8 mouse cellular contexts compared by ENCODE assay signal in the genomic region with DNA sequence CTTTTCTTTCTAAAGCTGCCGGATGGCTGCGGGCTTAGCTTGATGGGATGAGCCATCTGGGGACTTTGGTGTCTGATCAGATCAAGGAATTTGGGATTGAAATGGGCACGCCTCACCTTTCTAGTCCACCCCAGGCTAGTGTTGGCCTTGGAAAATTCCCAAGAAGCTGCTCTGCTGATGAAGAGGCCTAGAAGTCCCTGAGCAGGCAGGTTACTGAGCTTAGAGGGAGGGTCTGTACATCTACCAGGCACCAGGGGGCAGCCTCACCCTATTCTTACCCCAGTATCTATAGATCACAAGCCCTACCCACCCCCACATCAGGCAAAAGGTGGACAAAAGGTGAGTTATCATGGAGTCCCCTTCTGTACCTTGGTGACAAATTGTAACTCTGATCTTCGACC. TPM values are rescaled to one million over a fixed set of nuclear protein-coding genes. Genes with fewer than 3 reads are reported as not detected.
A peak's percentile ranks its signal among the peaks of the same experiment; 100 is the strongest.
DNase-seq lines count a peak whose midpoint lies in the region; ATAC-seq and TF ChIP-seq lines count a peak whose summit lies in the region.

No protein-coding gene starts in this region.

- H3K4me2 ChIP-seq in neural tube, embryonic 13.5 days: no peak overlapping the region; the same call in 1 of the 2 replicates

- H3K9me3 ChIP-seq in ES-E14 (ENCODE audit: control insufficient read depth, insufficient read depth, low read depth, low read length): no peaks in the 10 kb centered on the region
- no peaks in the 10 kb centered on the region for H3K9me3 ChIP-seq in neural tube, embryonic 13.5 days

- H3K4me3 ChIP-seq in ES-E14 (ENCODE audit: insufficient read depth in 1 of 2, low read depth in 1 of 2, low read length in 2 of 2, poor library complexity in 1 of 2, severe bottlenecking in 1 of 2): peak overlapping the region in 1 of 2 experiments; percentile 67; a peak in 3 of 4 replicates
- no peak overlapping the region for H3K4me3 ChIP-seq in neural tube, embryonic 13.5 days

- peaks cover 0 to 8% of the 10 kb centered on the region in 2 experiments; a peak in 1 of 4 replicates for H3K4me1 ChIP-seq in ES-E14 (ENCODE audit: control insufficient read depth in 2 of 2, insufficient read depth in 2 of 2, low read length in 2 of 2, poor library complexity in 1 of 2)
- H3K4me1 ChIP-seq in neural tube, embryonic 13.5 days (replicated peaks): peaks cover 25% of the 10 kb centered on the region

- no peaks in the 10 kb centered on the region for H3K27me3 ChIP-seq in neural tube, embryonic 13.5 days

- in situ Hi-C loops in ES-E14 (cut with MboI; ENCODE audit: low sequenced_read_pairs in 2 of 2, unreplicated experiment in 2 of 2): loop anchor here in 1 of 2 experiments (25.0 kb wide), 1 partner anchor 635 kb away; a partner anchor contains a TSS

- DNase-seq in A20 (ENCODE audit: low read depth, low spot score) (peak; percentile 47), ES-E14 (ENCODE audit: low read depth, low spot score) (peak; percentile 68)
- peak; percentile 80 for DNase-seq in cerebellum, adult 9-11 months
- DNase-seq in heart, adult 8-10 months (ENCODE audit: low spot score): peak; percentile 41
- DNase-seq in kidney, adult 9 months: peak; percentile 63
- peak; percentile 36 to 53 for DNase-seq in lung, adult 18-20 months
- DNase-seq in ovary, postnatal 10 days (ENCODE audit: low spot score): no peak

- H3K9ac ChIP-seq in ES-E14 (ENCODE audit: insufficient read depth, low read depth, low read length, poor library complexity, severe bottlenecking): 0 out of 2 replicates have a peak overlapping the region, but pooled peaks have one; percentile 43
- no peak overlapping the region for H3K9ac ChIP-seq in neural tube, embryonic 13.5 days

- 60% methylated on average over 4 of the region's 4 CpGs for WGBS in neural tube, embryonic 13.5 days

- peaks cover 14% of the 10 kb centered on the region for H3K36me3 ChIP-seq in ES-E14 (ENCODE audit: control insufficient read depth, insufficient read depth, low read length, poor library complexity, severe bottlenecking)
- H3K36me3 ChIP-seq in neural tube, embryonic 13.5 days: peaks cover 9% of the 10 kb centered on the region; the same call in 1 of the 2 replicates

- peak; percentile 56 for ATAC-seq in neural tube, embryonic 13.5 days (ENCODE audit: low read depth)

- H3K27ac ChIP-seq in ES-E14 (ENCODE audit: insufficient read depth, low read depth, low read length, poor library complexity, severe bottlenecking): no peak overlapping the region; the same call in 1 of the 2 replicates
- H3K27ac ChIP-seq in neural tube, embryonic 13.5 days (replicated peaks): no peak overlapping the region

TF ChIP-seq in ES-E14, 5 proteins besides CTCF, POLR2A, EP300 and RAD21:
- TF ChIP-seq ZC3H11A (IDR thresholded peaks at IDR 0.05; ENCODE audit: borderline replicate concordance, low read depth, low read length): no peak
- TF ChIP-seq MAFK (IDR thresholded peaks at IDR 0.05; ENCODE audit: insufficient read depth, low read depth, low read length): no peak
- no peak for TF ChIP-seq CHD2 (IDR thresholded peaks at IDR 0.05; ENCODE audit: low read depth, low read length)
- TF ChIP-seq ZNF384 (IDR thresholded peaks at IDR 0.05; ENCODE audit: low read depth, low read length): no peak

RNA-seq across cellular contexts. Expression of a gene that starts 0.9 kb away (rescaled TPM):
- total RNA-seq in ES-E14 (2012; rRNA removed): 83.4 and 133 TPM in 2 replicates
- total RNA-seq in heart, adult 8-10 months (2022): 100 to 1,000 TPM; 157 to 195 (median 180) TPM
- polyA plus RNA-seq in neural tube, embryonic 13.5 days (2015; fragmentation: Nextera tagmentation; extraction: Ambion mirVana): 7.7 and 7.8 TPM in 2 replicates

RNA-seq across cellular contexts. Expression of a gene that starts 12.1 kb away (rescaled TPM):
- total RNA-seq in ES-E14 (2012; rRNA removed): 2.0 and 4.9 TPM in 2 replicates
- total RNA-seq in heart, adult 8-10 months (2022): 1 to 10 TPM; 5.2 to 9.5 (median 8.1) TPM
- 86.2 and 94.4 TPM in 2 replicates for polyA plus RNA-seq in neural tube, embryonic 13.5 days (2015; fragmentation: Nextera tagmentation; extraction: Ambion mirVana)

RNA-seq across cellular contexts. Expression of a gene that starts 32.8 kb away (rescaled TPM):
- total RNA-seq in ES-E14 (2012; rRNA removed): 124 and 197 TPM in 2 replicates
- total RNA-seq in heart, adult 8-10 months (2022): under 1 TPM in 1 of 4 experiments, not detected in 3; 0.19 TPM
- polyA plus RNA-seq in neural tube, embryonic 13.5 days (2015; fragmentation: Nextera tagmentation; extraction: Ambion mirVana): 1.1 and 1.6 TPM in 2 replicates

RNA-seq across cellular contexts. Expression of a gene that starts 43.9 kb away (rescaled TPM):
- 246 and 314 TPM in 2 replicates for total RNA-seq in ES-E14 (2012; rRNA removed)
- 10 to 100 TPM; 65.8 to 86.6 (median 78.8) TPM for total RNA-seq in heart, adult 8-10 months (2022)
- 147 and 150 TPM in 2 replicates for polyA plus RNA-seq in neural tube, embryonic 13.5 days (2015; fragmentation: Nextera tagmentation; extraction: Ambion mirVana)

RNA-seq across cellular contexts. Expression of a gene that starts 44.4 kb away (rescaled TPM):
- 4.2 and 5.0 TPM in 2 replicates for total RNA-seq in ES-E14 (2012; rRNA removed)
- 10 to 100 TPM; 26.6 to 29.7 (median 28.2) TPM for total RNA-seq in heart, adult 8-10 months (2022)
- 10.3 and 11.1 TPM in 2 replicates for polyA plus RNA-seq in neural tube, embryonic 13.5 days (2015; fragmentation: Nextera tagmentation; extraction: Ambion mirVana)

Comparison
In these comparisons a context has a peak if more than half of its experiments do, and no peak if none do; other contexts are left out.
1. RNA of a gene that starts 32.8 kb away (total RNA-seq): 124 to 197 TPM in ES-E14; 0.19 TPM in heart, adult 8-10 months; every median in the first group is over 100 times any median in the second.